Mouse (Mus musculus) spleen, adult 2 months (tissue): ENCODE measurements around the gene Fam71f2.

Source experiments
- CTCF ChIP-seq: fragments of 200-500 bp; IDR thresholded peaks from 2 replicates; pipeline ENCODE4 v1.5.1; 2011; ENCODE audit warnings: mild to moderate bottlenecking, inconsistent platforms; ENCODE audit not compliant: insufficient read depth, insufficient read length, insufficient replicate concordance; ENCODE audit errors: extremely low read depth
- POLR2A ChIP-seq: fragments of 200-500 bp; IDR thresholded peaks from 2 replicates; pipeline ENCODE4 v1.6.1; 2011; ENCODE audit warnings: low read depth, low read length, inconsistent platforms

DNA sequence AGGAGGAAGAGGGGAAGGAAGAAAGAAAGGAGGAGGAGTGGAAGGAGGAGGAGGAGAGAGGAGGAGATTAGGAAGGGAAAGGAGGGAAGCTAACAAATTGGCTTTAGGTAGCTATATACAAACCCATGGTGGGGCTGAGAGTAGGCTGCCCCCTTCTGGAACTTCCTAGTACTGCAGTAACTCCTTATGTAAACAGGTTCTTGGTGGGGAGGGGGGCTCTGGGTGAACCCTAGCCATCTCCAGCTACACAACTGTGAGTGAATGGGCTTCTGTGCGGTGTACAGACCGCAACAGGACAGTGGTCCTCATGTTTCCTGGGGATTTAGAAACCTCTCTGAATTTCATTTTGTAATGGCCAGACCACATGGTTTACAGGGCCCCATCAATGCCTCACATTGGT is 38.6 kb upstream of the Fam71f2 start:
- TF ChIP-seq CTCF (peak; percentile 53; the same call in 1 of the 2 replicates), POLR2A (no peak)
